Mouse (Mus musculus) embryonic fibroblast, embryonic 13.5 days (primary cell): ENCODE results near the gene Atf1.

Source experiments
- CTCF ChIP-seq: IDR thresholded peaks from 2 replicates; pipeline ENCODE4 v1.5.1; 2011; ENCODE audit warnings: mild to moderate bottlenecking, control low read depth, low read length, moderate library complexity, borderline replicate concordance; ENCODE audit not compliant: insufficient read depth
- POLR2A ChIP-seq: IDR thresholded peaks from 2 replicates; pipeline ENCODE4 v1.6.1; 2011; ENCODE audit warnings: low read depth, mild to moderate bottlenecking, control low read depth, low read length, moderate library complexity

GRCm38 (mm10) chr15:100186882-100187672, 40.5 kb upstream of the Atf1 start:
- TF ChIP-seq POLR2A (no peak), CTCF (no peak)
